In the genomic region with DNA sequence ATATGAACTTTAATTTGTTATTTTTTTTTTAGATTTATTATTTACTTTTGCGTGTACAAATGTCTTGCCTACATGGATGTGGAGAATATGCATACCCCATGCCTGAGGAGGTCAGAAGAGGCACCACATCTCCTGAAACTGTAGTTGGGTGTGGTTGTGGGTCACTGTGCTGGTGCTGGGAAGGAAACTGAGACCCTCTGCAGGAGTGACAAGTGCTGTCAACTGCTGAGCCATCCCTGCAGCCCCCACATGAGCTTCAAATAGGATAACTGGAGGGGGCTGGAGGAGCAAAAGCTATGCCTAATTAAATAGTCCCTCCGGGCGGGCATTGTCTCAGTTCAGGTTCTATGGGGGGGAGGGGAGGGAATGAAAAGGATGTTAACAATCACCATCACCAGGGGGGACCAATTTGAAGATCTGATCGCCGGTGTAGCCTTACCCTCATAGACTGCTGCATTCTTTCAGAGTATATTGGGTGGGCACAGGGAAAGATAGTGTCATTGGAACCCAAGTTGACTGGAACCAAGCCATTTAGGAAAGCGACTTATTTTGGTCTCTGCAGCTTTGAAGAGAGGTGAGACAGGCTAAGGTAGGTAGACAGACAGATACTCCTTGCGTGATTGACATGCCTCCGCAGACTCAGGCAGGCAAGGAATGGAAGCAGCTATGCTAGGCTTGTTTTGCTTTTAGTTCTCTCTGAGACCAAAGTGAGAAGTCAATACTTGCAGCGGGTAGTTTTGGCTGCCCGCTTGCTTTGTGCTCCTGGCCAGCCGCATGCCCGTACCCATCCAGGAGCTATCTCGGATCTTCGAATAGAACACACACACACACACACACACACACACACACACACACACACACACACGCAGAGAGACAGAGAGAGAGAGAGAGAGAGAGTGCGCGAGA, we compare ENCODE assay signal across 9 mouse cellular contexts. TPM values are rescaled to one million over a fixed set of nuclear protein-coding genes. Genes with fewer than 3 reads are reported as not detected.
DNase-seq lines count a peak whose midpoint lies in the region; ATAC-seq lines count a peak whose summit lies in the region.
"Had no signal": no experiment of that assay in that cellular context is flagged by ENCODE, and none has a peak within 500 bp of the region (broad histone marks: within the 10 kb centered on the region; RNA-seq: fewer than 3 reads in every experiment).

No protein-coding gene starts in this region.

- no peak overlapping the region for H3K27ac ChIP-seq in heart, embryonic 14.5 days (replicated peaks in 1 of 2; ENCODE audit: control insufficient read depth in 1 of 2, insufficient read depth in 1 of 2, low read depth in 2 of 2, low read length in 2 of 2)
- H3K27ac ChIP-seq in hindbrain, embryonic 12.5 days: no peak overlapping the region
- H3K27ac ChIP-seq in midbrain, embryonic 11.5 days (ENCODE audit: low read depth, low read length): no peak overlapping the region

- no peaks in the 10 kb centered on the region for H3K27me3 ChIP-seq in heart, embryonic 14.5 days (ENCODE audit: control insufficient read depth, insufficient read depth, low read length)
- H3K27me3 ChIP-seq in hindbrain, embryonic 12.5 days: no peaks in the 10 kb centered on the region
- no peaks in the 10 kb centered on the region for H3K27me3 ChIP-seq in midbrain, embryonic 11.5 days (ENCODE audit: control insufficient read depth, insufficient read depth, low read length)
- H3K27me3 ChIP-seq: CH12.LX had no signal

- ATAC-seq in heart, embryonic 14.5 days (ENCODE audit: insufficient number of reproducible peaks, insufficient read depth, low FRiP score, low read depth): no peak
- ATAC-seq in hindbrain, embryonic 12.5 days (ENCODE audit: low FRiP score): no peak
- ATAC-seq in midbrain, embryonic 11.5 days (ENCODE audit: low FRiP score): no peak

- no peaks in the 10 kb centered on the region for H3K36me3 ChIP-seq in heart, embryonic 14.5 days (ENCODE audit: control insufficient read depth, insufficient read depth, low read length)
- no peaks in the 10 kb centered on the region for H3K36me3 ChIP-seq in hindbrain, embryonic 12.5 days
- H3K36me3 ChIP-seq in midbrain, embryonic 11.5 days (ENCODE audit: control insufficient read depth, insufficient read depth, low read length): no peaks in the 10 kb centered on the region

- peaks cover 2% of the 10 kb centered on the region; the same call in 1 of the 2 replicates for H3K9me3 ChIP-seq in heart, embryonic 14.5 days (ENCODE audit: control insufficient read depth, low read length)
- no peaks in the 10 kb centered on the region for H3K9me3 ChIP-seq in hindbrain, embryonic 12.5 days (replicated peaks)
- H3K9me3 ChIP-seq in midbrain, embryonic 11.5 days (ENCODE audit: control insufficient read depth, low read length): no peaks in the 10 kb centered on the region

- H3K4me2 ChIP-seq in heart, embryonic 14.5 days (ENCODE audit: low read length): peak overlapping the region; percentile 63
- H3K4me2 ChIP-seq in hindbrain, embryonic 12.5 days (replicated peaks): peak overlapping the region; percentile 73
- peak overlapping the region; percentile 51 for H3K4me2 ChIP-seq in midbrain, embryonic 11.5 days

- peak overlapping the region; percentile 34 to 45 for H3K4me3 ChIP-seq in heart, embryonic 14.5 days (ENCODE audit: control insufficient read depth in 1 of 2, insufficient read depth in 1 of 2, low read depth in 1 of 2, low read length in 2 of 2)
- peak overlapping the region; percentile 37 for H3K4me3 ChIP-seq in hindbrain, embryonic 12.5 days
- H3K4me3 ChIP-seq in midbrain, embryonic 11.5 days (ENCODE audit: low read depth, low read length): peak overlapping the region; percentile 28

- peak overlapping the region; percentile 39 for H3K9ac ChIP-seq in heart, embryonic 14.5 days (ENCODE audit: low read length)
- H3K9ac ChIP-seq in hindbrain, embryonic 12.5 days: peak overlapping the region; percentile 49
- peak overlapping the region; percentile 42 for H3K9ac ChIP-seq in midbrain, embryonic 11.5 days (ENCODE audit: low read length)

- intact Hi-C loops in heart, postnatal 36 days (cut with DNase I): no loop called here
- intact Hi-C loops in left cerebral cortex, postnatal 25 days (cut with DNase I): no loop called here

- peaks cover 12 to 13% of the 10 kb centered on the region in 2 experiments for H3K4me1 ChIP-seq in heart, embryonic 14.5 days (ENCODE audit: control insufficient read depth in 2 of 2, insufficient read depth in 2 of 2, low read length in 2 of 2)
- H3K4me1 ChIP-seq in hindbrain, embryonic 12.5 days: peaks cover 26% of the 10 kb centered on the region
- H3K4me1 ChIP-seq in midbrain, embryonic 11.5 days (ENCODE audit: control insufficient read depth, insufficient read depth, low read length): peaks cover 8% of the 10 kb centered on the region

- DNase-seq in heart, postnatal 36 days: no peak
- DNase-seq in ZHBTc4 (ENCODE audit: low read depth, low spot score): peak; percentile 45
- peak; percentile 87 for DNase-seq in midbrain, embryonic 11.5 days (ENCODE audit: low spot score, missing footprints)
- no peak for DNase-seq in left cerebral cortex, postnatal 25 days (ENCODE audit: low spot score in 2 of 2)
- DNase-seq in cerebellum, adult 11-12 months: no peak
- DNase-seq in spleen, postnatal 14 days (ENCODE audit: low spot score in 2 of 2): no peak

- 8% methylated on average over 17 of the region's 17 CpGs for WGBS in heart, embryonic 14.5 days
- 8% methylated on average over 16 of the region's 17 CpGs for WGBS in hindbrain, embryonic 12.5 days
- WGBS in midbrain, embryonic 11.5 days: 2% methylated on average over 16 of the region's 17 CpGs

RNA-seq across cellular contexts. Expression of gene Mlxip, which starts 3.8 kb away (rescaled TPM):
- polyA plus RNA-seq in heart, embryonic 14.5 days (2014; fragmentation: Nextera tagmentation; extraction: Ambion mirVana): 12.6 and 13.6 TPM in 2 replicates
- total RNA-seq in heart, postnatal 36 days (2021): 10 to 100 TPM; 30.4 to 31.8 TPM
- 20.7 and 21.6 TPM in 2 replicates for polyA plus RNA-seq in hindbrain, embryonic 12.5 days (2016; fragmentation: Nextera tagmentation; extraction: Ambion mirVana)
- 15.5 and 18.3 TPM in 2 replicates for polyA plus RNA-seq in midbrain, embryonic 11.5 days (2014; fragmentation: Nextera tagmentation; extraction: Ambion mirVana)
- total RNA-seq in left cerebral cortex, postnatal 25 days (2021): 10 to 100 TPM; 16.3 to 18.0 TPM

RNA-seq across cellular contexts. Expression of gene Bcl7a, which starts 47.2 kb away (rescaled TPM):
- polyA plus RNA-seq in heart, embryonic 14.5 days (2014; fragmentation: Nextera tagmentation; extraction: Ambion mirVana): 12.1 and 12.8 TPM in 2 replicates
- total RNA-seq in heart, postnatal 36 days (2021): 10 to 100 TPM in 1 of 2 experiments, 1 to 10 TPM in 1; 7.1 to 12.3 TPM
- 56.6 and 59.9 TPM in 2 replicates for polyA plus RNA-seq in hindbrain, embryonic 12.5 days (2016; fragmentation: Nextera tagmentation; extraction: Ambion mirVana)
- 45.3 and 48.4 TPM in 2 replicates for polyA plus RNA-seq in midbrain, embryonic 11.5 days (2014; fragmentation: Nextera tagmentation; extraction: Ambion mirVana)
- 10 to 100 TPM; 67.8 to 70.0 TPM for total RNA-seq in left cerebral cortex, postnatal 25 days (2021)

Comparison
In these comparisons a context has a peak if more than half of its experiments do, and no peak if none do; other contexts are left out.
1. DNase-seq: peak in ZHBTc4 (single experiment) and midbrain, embryonic 11.5 days (single experiment); none in heart, postnatal 36 days (0 of 2), left cerebral cortex, postnatal 25 days (0 of 2), cerebellum, adult 11-12 months (single experiment) and spleen, postnatal 14 days (0 of 2).
2. Peak in every context shown above with its lines, with median percentiles within 50 percentile points of each other: H3K4me2 ChIP-seq, H3K4me3 ChIP-seq and H3K9ac ChIP-seq.